Mouse (Mus musculus) neural tube, embryonic 15.5 days (tissue): ENCODE data around the gene Myh1. TPM values are rescaled to one million over a fixed set of nuclear protein-coding genes. Genes with fewer than 3 reads are reported as not detected.

Experiments
- ATAC-seq: fragments of 200-750 bp; cut with Nextera tagmentation; 2 replicates; pipeline ENCODE4 v1.8.0; 2017; ENCODE audit warnings: mild to moderate bottlenecking, moderate TSS enrichment, moderate library complexity; ENCODE audit not compliant: low FRiP score
- H3K27ac ChIP-seq: fragments of 300-500 bp; sonication (generic); replicated peaks from 2 replicates; pipeline ENCODE4 v1.5.1; 2015; ENCODE audit warnings: mild to moderate bottlenecking, inconsistent platforms
- H3K27me3 ChIP-seq: fragments of 300-500 bp; sonication (generic); replicated peaks from 2 replicates; pipeline ENCODE4 v1.6.1; 2015; ENCODE audit warnings: inconsistent platforms
- H3K36me3 ChIP-seq: fragments of 300-500 bp; sonication (generic); 2 replicates; pipeline ENCODE4 v1.6.1; 2015; ENCODE audit warnings: inconsistent platforms
- H3K4me1 ChIP-seq: fragments of 300-500 bp; sonication (generic); 2 replicates; pipeline ENCODE4 v1.6.1; 2015; ENCODE audit warnings: inconsistent platforms
- H3K4me2 ChIP-seq: fragments of 300-500 bp; sonication (generic); 2 replicates; pipeline ENCODE4 v1.6.1; 2015; ENCODE audit warnings: inconsistent platforms, mild to moderate bottlenecking, moderate library complexity
- H3K4me3 ChIP-seq: fragments of 300-500 bp; sonication (generic); replicated peaks from 2 replicates; pipeline ENCODE4 v1.5.1; 2015; ENCODE audit warnings: mild to moderate bottlenecking, inconsistent platforms
- H3K9ac ChIP-seq: fragments of 300-500 bp; sonication (generic); replicated peaks from 2 replicates; pipeline ENCODE4 v1.6.1; 2015; ENCODE audit warnings: mild to moderate bottlenecking, inconsistent platforms
- H3K9me3 ChIP-seq: fragments of 300-500 bp; sonication (generic); replicated peaks from 2 replicates; pipeline ENCODE4 v1.6.1; 2016; ENCODE audit warnings: inconsistent platforms
- WGBS: fragments of 180-500 bp; shearing (Covaris S2); methylation state at CpG from one replicate; pipeline ENCODE4 v1.1.7; 2015; ENCODE audit warnings: mixed read lengths; 5-methylcytosine and 5-hydroxymethylcytosine counted together
- polyA plus RNA-seq: library from polyadenylated mRNA; unstranded; fragments of >200 nt; fragmentation: Nextera tagmentation; extraction: Ambion mirVana; gene quantifications from 2 replicates; pipeline ENCODE4 v1.2.1, GENCODE M21; 2015

Gene Myh1
- polyA plus RNA-seq, 1 experiment from 2014 or later, result 0.10 TPM

DNA sequence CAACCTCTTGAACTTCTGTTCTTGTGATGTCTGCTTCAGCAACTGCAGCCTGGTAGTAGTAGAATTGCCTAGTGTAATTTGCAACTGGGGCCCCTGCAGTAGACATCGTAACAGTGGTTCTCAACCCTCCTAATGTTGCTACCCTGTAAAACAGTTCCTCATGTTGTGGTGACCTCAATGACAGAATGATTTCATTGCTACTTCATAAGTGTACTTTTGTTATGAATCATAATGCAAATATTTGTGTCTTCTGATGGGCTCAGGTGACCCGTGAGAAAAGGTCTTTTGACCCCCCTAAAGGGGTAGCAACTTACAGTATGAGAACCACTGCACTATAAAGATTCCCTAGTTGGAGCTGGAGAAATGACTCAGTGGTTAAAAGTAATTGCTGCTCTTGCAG lies 27.4 kb upstream of the Myh1 start:
- Histone ChIP-seq H3K27ac (no peak overlapping the region), H3K4me1 (no peaks in the 10 kb centered on the region), H3K9me3 (no peaks in the 10 kb centered on the region), H3K36me3 (no peaks in the 10 kb centered on the region), H3K9ac (no peak overlapping the region), H3K4me2 (no peak overlapping the region), H3K27me3 (no peaks in the 10 kb centered on the region), H3K4me3 (no peak overlapping the region)
- ATAC-seq, result no peak
- WGBS, result 95% methylated on average over 2 of the region's 2 CpGs

DNA sequence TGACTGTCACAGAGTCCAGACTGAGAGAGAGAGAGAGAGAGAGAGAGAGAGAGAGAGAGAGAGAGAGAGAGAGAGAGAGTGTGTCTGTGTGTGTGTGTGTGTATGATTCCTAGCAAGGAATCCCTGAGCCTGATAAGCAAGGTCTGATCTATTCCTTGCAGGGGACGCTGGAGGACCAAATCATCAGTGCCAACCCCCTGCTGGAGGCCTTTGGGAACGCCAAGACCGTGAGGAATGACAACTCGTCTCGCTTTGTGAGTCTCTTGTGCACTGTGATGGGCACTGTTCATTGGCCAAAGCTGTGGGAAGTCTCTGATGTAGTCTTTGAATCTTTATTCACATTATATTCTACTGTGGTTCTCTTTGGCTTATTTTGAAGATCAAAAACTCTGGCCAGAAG lies 23.5 kb upstream of the Myh1 start:
- no peak for ATAC-seq
- H3K27me3 ChIP-seq, result no peaks in the 10 kb centered on the region
- H3K36me3 ChIP-seq, result no peaks in the 10 kb centered on the region
- H3K4me2 ChIP-seq, result no peak overlapping the region
- H3K9me3 ChIP-seq, result no peaks in the 10 kb centered on the region
- H3K9ac ChIP-seq, result no peak overlapping the region
- 50% methylated on average over 5 of the region's 5 CpGs for WGBS
- H3K4me3 ChIP-seq, result no peak overlapping the region
- no peak overlapping the region for H3K27ac ChIP-seq
- no peaks in the 10 kb centered on the region for H3K4me1 ChIP-seq

DNA sequence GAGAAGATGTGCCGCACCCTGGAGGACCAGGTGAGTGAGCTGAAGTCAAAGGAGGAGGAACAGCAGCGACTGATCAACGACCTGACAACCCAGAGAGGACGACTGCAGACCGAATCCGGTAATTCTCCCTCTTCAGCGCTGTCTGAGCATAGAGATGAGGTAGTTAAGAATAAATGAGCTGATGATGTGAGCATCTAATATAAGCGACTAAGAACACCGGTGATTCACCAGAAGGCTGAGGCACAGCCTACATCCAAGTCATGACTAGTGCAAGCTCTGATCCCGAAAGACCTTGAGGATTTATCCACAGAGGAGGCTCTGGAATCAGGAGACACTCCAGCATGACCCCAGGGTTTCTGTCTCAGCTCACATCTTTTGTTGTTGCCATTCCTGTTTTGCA lies 9.5 kb upstream of the Myh1 start:
- no peak for ATAC-seq
- Histone ChIP-seq H3K4me1 (no peaks in the 10 kb centered on the region), H3K9ac (no peak overlapping the region), H3K36me3 (no peaks in the 10 kb centered on the region), H3K9me3 (no peaks in the 10 kb centered on the region), H3K27ac (no peak overlapping the region), H3K4me3 (no peak overlapping the region), H3K4me2 (no peak overlapping the region), H3K27me3 (no peaks in the 10 kb centered on the region)
- 81% methylated on average over 10 of the region's 10 CpGs for WGBS

DNA sequence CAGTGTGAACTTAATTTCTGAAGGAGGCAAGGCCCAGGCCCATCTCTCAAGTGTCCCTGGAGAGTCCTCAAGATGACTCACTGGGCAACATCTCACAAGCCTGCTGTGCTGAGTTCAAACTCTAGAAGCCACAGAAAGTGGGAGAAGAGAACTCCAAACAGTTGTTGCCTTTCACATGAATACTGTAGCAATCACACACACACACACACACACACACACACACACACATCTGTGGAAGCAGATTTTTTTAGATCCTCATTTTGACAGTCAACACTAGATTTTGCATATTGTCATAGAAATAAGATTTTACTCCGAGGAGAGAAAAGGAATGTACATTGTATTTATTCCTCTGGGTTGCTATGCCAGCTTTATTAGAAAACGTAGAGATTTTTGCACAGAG lies 9.0 kb upstream of the Myh1 start:
- H3K4me3 ChIP-seq, result no peak overlapping the region
- no peaks in the 10 kb centered on the region for H3K36me3 ChIP-seq
- no peak overlapping the region for H3K4me2 ChIP-seq
- ATAC-seq, result no peak
- 89% methylated on average over 2 of the region's 2 CpGs for WGBS
- no peaks in the 10 kb centered on the region for H3K27me3 ChIP-seq
- H3K27ac ChIP-seq, result no peak overlapping the region
- no peak overlapping the region for H3K9ac ChIP-seq
- no peaks in the 10 kb centered on the region for H3K9me3 ChIP-seq
- H3K4me1 ChIP-seq, result no peaks in the 10 kb centered on the region

DNA sequence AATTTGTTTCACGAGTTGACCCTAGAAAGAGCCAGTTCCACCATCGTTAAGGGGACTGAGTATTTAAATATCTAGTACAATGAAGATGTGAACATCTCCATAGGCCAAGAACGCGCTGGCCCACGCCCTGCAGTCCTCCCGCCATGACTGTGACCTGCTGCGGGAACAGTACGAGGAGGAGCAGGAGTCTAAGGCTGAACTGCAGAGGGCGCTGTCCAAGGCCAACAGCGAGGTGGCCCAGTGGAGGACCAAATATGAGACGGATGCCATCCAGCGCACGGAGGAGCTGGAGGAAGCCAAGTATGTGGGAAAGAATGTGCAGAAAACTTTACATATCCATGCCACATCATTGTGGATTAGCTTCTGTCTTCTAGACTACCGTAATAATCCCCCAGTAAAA lies 8.4 kb upstream of the Myh1 start:
- Histone ChIP-seq H3K36me3 (no peaks in the 10 kb centered on the region), H3K4me3 (no peak overlapping the region), H3K4me1 (no peaks in the 10 kb centered on the region), H3K9me3 (no peaks in the 10 kb centered on the region), H3K27me3 (no peaks in the 10 kb centered on the region), H3K4me2 (no peak overlapping the region), H3K27ac (no peak overlapping the region), H3K9ac (no peak overlapping the region)
- 90% methylated on average over 14 of the region's 14 CpGs for WGBS
- no peak for ATAC-seq

DNA sequence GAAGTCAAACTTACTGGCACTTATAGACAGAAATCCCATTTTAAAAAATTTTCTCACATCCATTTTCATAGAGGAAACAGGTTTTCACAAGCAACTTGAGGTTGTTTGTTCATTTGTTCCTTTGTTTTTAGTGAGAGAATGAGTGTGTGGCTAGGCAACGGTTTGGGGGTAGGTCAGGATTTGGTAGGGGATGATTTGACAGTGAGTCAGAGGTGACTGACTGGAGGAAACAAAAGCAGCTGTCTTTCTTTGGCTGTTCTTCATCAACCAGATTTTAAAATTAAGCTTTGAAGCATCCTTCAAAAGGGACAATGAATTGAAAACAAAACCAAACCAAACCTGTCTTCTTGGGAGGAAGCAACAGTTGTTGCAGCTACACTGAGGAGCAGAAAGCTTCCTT lies 531 bp upstream of the Myh1 start:
- Histone ChIP-seq H3K4me3 (no peak overlapping the region), H3K9me3 (no peaks in the 10 kb centered on the region), H3K27me3 (no peaks in the 10 kb centered on the region), H3K36me3 (no peaks in the 10 kb centered on the region), H3K4me1 (no peaks in the 10 kb centered on the region), H3K4me2 (no peak overlapping the region), H3K27ac (no peak overlapping the region), H3K9ac (no peak overlapping the region)
- 69% methylated on average over 1 of the region's 1 CpGs for WGBS
- no peak for ATAC-seq

DNA sequence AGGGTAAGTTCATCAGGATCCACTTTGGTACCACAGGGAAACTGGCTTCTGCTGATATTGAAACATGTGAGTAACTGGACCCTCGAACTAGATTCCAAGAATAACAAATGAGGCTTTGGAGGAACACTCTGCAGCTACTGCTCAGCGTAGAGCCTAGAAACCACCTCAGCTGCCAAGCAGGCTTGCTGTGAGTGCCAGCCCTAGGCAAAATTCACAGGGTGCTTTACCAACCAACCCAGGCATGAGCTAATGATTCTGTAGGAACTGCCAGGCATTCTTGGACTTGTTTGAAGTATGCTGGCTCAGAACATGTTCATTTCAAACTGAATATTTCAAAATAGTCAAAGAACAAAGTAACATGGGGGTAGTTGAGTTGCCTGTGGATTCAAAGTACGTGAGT lies 4.9 kb downstream of the Myh1 start:
- Histone ChIP-seq H3K27ac (no peak overlapping the region), H3K9me3 (no peaks in the 10 kb centered on the region), H3K9ac (no peak overlapping the region), H3K4me2 (no peak overlapping the region), H3K36me3 (no peaks in the 10 kb centered on the region), H3K27me3 (no peaks in the 10 kb centered on the region), H3K4me1 (no peaks in the 10 kb centered on the region), H3K4me3 (no peak overlapping the region)
- 82% methylated on average over 3 of the region's 3 CpGs for WGBS
- no peak for ATAC-seq

DNA sequence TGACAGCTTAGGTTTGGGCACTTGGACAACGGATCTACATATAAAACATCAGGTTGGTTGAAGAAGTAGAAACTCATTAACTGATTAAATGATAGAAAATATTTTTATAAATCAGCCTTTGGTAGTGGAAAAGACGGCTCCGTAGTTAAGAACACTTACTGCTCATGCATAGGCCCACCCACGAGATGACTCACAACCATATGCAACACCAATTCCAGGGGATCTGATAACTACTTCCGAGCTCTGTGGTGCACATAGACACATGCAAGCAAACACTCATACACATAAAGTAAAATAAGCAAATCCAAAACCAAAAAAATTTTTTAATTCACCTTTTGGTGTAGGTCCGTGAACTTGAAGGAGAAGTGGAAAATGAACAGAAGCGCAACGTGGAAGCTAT lies 22.0 kb downstream of the Myh1 start:
- Histone ChIP-seq H3K9ac (no peak overlapping the region), H3K36me3 (no peaks in the 10 kb centered on the region), H3K9me3 (no peaks in the 10 kb centered on the region), H3K4me2 (no peak overlapping the region), H3K4me3 (no peak overlapping the region), H3K4me1 (no peaks in the 10 kb centered on the region), H3K27ac (no peak overlapping the region), H3K27me3 (no peaks in the 10 kb centered on the region)
- WGBS, result 94% methylated on average over 8 of the region's 8 CpGs
- ATAC-seq, result no peak

DNA sequence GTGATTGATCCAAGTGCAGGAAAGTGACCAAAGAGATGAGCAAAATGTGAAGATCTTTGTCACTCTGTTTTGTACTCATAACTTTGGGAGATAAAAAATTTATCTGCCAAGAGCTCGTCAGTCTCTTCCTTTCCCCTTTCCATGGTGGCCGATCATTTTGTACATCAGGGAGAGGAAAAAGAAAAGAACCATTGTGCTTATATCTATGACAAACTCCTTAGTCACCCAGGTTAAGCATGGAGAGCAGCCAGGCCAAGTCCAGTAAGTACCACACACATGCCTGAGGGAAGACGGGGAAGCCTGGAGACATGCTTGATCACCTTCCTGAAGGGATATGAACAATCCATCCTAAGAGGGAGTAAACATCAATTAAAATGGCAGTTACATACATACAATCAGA lies 24.6 kb downstream of the Myh1 start:
- Histone ChIP-seq H3K9ac (no peak overlapping the region), H3K36me3 (no peaks in the 10 kb centered on the region), H3K4me3 (no peak overlapping the region), H3K27me3 (no peaks in the 10 kb centered on the region), H3K27ac (no peak overlapping the region), H3K9me3 (no peaks in the 10 kb centered on the region), H3K4me1 (no peaks in the 10 kb centered on the region), H3K4me2 (no peak overlapping the region)
- ATAC-seq, result no peak
- over 99% methylated on average over 3 of the region's 3 CpGs for WGBS

DNA sequence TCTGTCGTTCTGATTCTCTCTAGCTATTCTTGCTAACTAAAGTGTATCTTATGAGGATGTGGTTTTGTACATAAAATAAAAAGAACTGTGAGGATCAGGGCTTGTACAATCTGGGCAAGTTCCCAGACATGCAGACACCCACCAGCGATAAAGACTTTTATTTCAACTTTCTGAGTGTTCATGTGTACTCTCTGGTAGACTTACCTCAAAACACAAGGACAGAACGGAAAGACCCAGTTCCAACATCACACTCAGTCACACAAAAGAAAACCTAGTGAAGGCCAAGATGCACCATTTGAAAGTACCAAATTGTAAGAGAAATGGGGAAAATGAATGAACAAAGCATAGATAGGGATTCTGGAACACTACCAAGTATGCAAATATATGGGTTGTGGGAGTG lies 28.9 kb downstream of the Myh1 start:
- 84% methylated on average over 3 of the region's 3 CpGs for WGBS
- Histone ChIP-seq H3K4me1 (no peaks in the 10 kb centered on the region), H3K27me3 (no peaks in the 10 kb centered on the region), H3K4me2 (no peak overlapping the region), H3K27ac (no peak overlapping the region), H3K9me3 (no peaks in the 10 kb centered on the region), H3K36me3 (no peaks in the 10 kb centered on the region), H3K4me3 (no peak overlapping the region), H3K9ac (no peak overlapping the region)
- no peak for ATAC-seq

DNA sequence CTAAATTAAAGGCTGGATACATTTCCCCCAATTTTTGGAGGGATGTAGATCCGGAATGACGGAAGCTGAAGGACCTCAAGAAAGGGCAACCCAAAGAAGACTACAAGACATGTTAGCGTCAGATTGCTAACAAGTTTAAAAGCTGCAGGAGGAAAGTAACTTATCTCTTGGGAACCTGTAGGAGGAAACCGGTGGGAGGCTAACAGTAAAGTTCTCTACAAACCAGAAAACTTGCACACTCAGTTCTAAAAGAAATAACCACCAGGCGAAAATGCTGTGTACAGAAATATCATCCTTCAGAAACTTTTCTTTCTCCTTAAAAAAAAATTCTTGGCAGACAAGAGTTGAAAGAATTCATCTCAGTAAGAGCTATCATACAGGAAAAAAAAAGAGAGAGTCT lies 29.3 kb downstream of the Myh1 start:
- no peak for ATAC-seq
- 93% methylated on average over 5 of the region's 5 CpGs for WGBS
- Histone ChIP-seq H3K4me2 (no peak overlapping the region), H3K36me3 (no peaks in the 10 kb centered on the region), H3K9ac (no peak overlapping the region), H3K27me3 (no peaks in the 10 kb centered on the region), H3K4me3 (no peak overlapping the region), H3K4me1 (no peaks in the 10 kb centered on the region), H3K9me3 (no peaks in the 10 kb centered on the region), H3K27ac (no peak overlapping the region)

DNA sequence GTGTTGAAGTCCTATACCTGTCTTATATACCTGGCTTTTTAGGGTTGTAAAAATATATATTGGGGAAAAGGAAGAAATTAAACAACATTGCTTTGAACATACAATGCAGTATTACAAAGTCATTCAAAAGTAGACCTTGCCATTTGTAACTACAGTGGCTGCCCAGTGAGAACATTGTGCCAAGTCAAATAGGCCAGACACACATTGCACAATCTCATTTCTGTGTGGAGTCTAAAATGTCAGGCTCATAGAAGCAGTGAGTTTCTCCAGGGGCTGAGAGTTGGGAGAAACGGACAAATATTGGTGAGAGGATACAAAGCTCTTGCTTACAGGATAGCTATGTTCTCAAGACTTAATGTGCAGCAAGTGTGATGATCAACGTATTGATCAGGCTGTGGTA lies 30.1 kb downstream of the Myh1 start:
- no peak overlapping the region for H3K4me2 ChIP-seq
- H3K4me1 ChIP-seq, result no peaks in the 10 kb centered on the region
- no peak overlapping the region for H3K27ac ChIP-seq
- H3K9me3 ChIP-seq, result no peaks in the 10 kb centered on the region
- no peaks in the 10 kb centered on the region for H3K27me3 ChIP-seq
- ATAC-seq, result no peak
- no peak overlapping the region for H3K9ac ChIP-seq
- H3K36me3 ChIP-seq, result no peaks in the 10 kb centered on the region
- WGBS, result 86% methylated on average over 2 of the region's 2 CpGs
- H3K4me3 ChIP-seq, result no peak overlapping the region

DNA sequence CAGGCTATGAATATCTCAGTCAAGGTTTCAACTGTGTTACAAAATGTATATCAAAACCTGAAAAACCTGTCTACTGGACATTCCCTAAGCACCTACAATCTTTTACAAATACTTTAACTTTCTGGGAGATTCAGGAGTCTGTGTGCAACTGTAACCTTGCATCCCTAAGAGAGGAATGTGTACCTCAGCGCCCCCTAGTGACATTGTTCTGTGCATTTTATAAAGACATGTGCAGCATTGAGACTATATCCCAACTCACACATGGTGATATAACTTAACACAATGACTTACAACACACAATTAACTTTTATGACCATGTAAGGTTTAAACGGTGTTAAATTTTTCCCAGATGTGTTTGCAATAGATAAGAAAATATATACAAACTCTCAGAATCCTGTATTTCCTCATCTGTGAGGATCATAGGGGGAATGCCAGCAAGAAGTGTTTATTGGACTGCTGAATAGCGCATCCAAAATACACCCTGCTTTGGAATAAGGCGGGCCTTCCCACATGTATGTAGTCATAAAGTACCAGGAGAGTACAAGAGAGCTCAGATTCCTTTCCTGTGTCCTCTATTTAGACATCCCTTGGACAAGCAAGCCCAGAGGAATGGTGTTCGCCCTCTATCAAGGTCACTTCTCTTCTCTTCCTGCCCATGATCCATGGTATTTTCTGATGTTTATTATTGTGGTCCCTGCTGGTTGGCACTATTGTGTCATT lies 35.9 kb downstream of the Myh1 start:
- no peak overlapping the region for H3K9ac ChIP-seq
- H3K36me3 ChIP-seq, result no peaks in the 10 kb centered on the region
- H3K27me3 ChIP-seq, result no peaks in the 10 kb centered on the region
- H3K4me1 ChIP-seq, result peaks cover 5% of the 10 kb centered on the region; the same call in 1 of the 2 replicates
- no peak overlapping the region for H3K27ac ChIP-seq
- whole genome bisulfite sequencing, result 57% methylated on average over 5 of the region's 5 CpGs
- H3K9me3 ChIP-seq, result no peaks in the 10 kb centered on the region
- no peak overlapping the region for H3K4me3 ChIP-seq
- no peak for ATAC-seq
- no peak overlapping the region for H3K4me2 ChIP-seq
